Mouse (Mus musculus) neural tube, embryonic 13.5 days (tissue): ENCODE measurements around the gene Ptpn1. TPM values are rescaled to one million over a fixed set of nuclear protein-coding genes. Genes with fewer than 3 reads are reported as not detected.

ENCODE experiments used
- ATAC-seq: fragments of 200-750 bp; cut with Nextera tagmentation; 2 replicates; pipeline ENCODE4 v1.8.0; 2017; ENCODE audit warnings: low read depth, mild to moderate bottlenecking, moderate TSS enrichment, moderate library complexity
- H3K27ac ChIP-seq: fragments of 300-500 bp; sonication (generic); replicated peaks from 2 replicates; pipeline ENCODE4 v1.5.1; 2015; ENCODE audit warnings: moderate library complexity, mild to moderate bottlenecking, inconsistent platforms
- H3K27me3 ChIP-seq: fragments of 300-500 bp; sonication (generic); 2 replicates; pipeline ENCODE4 v1.6.1; 2015; ENCODE audit warnings: mild to moderate bottlenecking, inconsistent platforms
- H3K36me3 ChIP-seq: fragments of 300-500 bp; sonication (generic); 2 replicates; pipeline ENCODE4 v1.6.1; 2015; ENCODE audit warnings: mild to moderate bottlenecking, inconsistent platforms
- H3K4me1 ChIP-seq: fragments of 300-500 bp; sonication (generic); replicated peaks from 2 replicates; pipeline ENCODE4 v1.6.1; 2015; ENCODE audit warnings: inconsistent platforms
- H3K4me2 ChIP-seq: fragments of 300-500 bp; sonication (generic); 2 replicates; pipeline ENCODE4 v1.6.1; 2015; ENCODE audit warnings: inconsistent platforms, mild to moderate bottlenecking, moderate library complexity
- H3K4me3 ChIP-seq: fragments of 300-500 bp; sonication (generic); 2 replicates; pipeline ENCODE4 v1.5.1; 2015; ENCODE audit warnings: mild to moderate bottlenecking, inconsistent platforms
- H3K9ac ChIP-seq: fragments of 300-500 bp; sonication (generic); 2 replicates; pipeline ENCODE4 v1.6.1; 2015; ENCODE audit warnings: moderate library complexity, mild to moderate bottlenecking, inconsistent platforms
- H3K9me3 ChIP-seq: fragments of 300-500 bp; sonication (generic); 2 replicates; pipeline ENCODE4 v1.6.1; 2016; ENCODE audit warnings: inconsistent platforms
- WGBS: fragments of 180-500 bp; shearing (Covaris S2); methylation state at CpG from one replicate; pipeline ENCODE4 v1.1.7; 2015; 5-methylcytosine and 5-hydroxymethylcytosine counted together
- polyA plus RNA-seq: library from polyadenylated mRNA; unstranded; fragments of >200 nt; fragmentation: Nextera tagmentation; extraction: Ambion mirVana; gene quantifications from 2 replicates; pipeline ENCODE4 v1.2.1, GENCODE M21; 2015

Ptpn1 gene
- polyA plus RNA-seq, 1 experiment from 2014 or later, result 110 TPM

DNA sequence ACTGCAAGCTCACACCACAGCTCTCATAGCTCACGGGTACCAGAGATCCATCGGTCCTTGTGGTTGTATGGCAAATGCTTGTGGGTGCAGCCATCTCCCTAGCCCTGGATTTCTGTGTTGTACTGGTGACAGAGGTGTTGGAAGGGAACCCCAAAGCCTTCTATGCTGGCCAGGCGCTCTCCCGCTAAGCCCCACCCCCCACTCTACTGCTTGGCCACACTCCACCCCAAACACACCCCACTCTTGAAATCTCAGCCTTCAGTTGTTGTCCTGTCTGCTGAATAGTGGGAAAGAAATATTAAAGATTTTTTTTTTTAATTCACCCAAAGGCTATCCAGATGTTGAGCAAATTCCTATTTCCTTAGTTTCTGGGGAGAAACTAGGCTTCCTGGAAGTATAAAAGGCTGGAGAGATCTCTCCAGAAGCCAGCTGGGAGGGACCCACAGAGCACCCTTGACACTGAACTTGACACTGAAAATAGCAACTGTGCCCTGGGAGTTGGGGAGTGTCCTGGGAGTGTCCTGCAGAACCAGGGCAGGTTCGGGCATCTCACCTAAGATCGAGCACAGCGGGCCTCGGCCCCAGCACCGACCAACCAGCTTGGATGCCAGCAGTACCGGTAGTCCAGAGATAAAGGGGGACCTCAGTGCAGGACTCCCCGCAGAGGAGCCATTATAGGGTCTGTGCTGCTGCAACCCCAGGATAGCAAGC lies 28.5 kb upstream of the Ptpn1 start:
- H3K36me3 ChIP-seq, result no peaks in the 10 kb centered on the region
- H3K4me3 ChIP-seq, result no peak overlapping the region
- ATAC-seq, result no peak
- H3K4me2 ChIP-seq, result no peak overlapping the region
- H3K9me3 ChIP-seq, result no peaks in the 10 kb centered on the region
- peaks cover 6% of the 10 kb centered on the region for H3K4me1 ChIP-seq
- no peak overlapping the region for H3K27ac ChIP-seq
- 82% methylated on average over 11 of the region's 11 CpGs for WGBS
- no peak overlapping the region for H3K9ac ChIP-seq
- H3K27me3 ChIP-seq, result peaks cover 8% of the 10 kb centered on the region; the same call in 1 of the 2 replicates

DNA sequence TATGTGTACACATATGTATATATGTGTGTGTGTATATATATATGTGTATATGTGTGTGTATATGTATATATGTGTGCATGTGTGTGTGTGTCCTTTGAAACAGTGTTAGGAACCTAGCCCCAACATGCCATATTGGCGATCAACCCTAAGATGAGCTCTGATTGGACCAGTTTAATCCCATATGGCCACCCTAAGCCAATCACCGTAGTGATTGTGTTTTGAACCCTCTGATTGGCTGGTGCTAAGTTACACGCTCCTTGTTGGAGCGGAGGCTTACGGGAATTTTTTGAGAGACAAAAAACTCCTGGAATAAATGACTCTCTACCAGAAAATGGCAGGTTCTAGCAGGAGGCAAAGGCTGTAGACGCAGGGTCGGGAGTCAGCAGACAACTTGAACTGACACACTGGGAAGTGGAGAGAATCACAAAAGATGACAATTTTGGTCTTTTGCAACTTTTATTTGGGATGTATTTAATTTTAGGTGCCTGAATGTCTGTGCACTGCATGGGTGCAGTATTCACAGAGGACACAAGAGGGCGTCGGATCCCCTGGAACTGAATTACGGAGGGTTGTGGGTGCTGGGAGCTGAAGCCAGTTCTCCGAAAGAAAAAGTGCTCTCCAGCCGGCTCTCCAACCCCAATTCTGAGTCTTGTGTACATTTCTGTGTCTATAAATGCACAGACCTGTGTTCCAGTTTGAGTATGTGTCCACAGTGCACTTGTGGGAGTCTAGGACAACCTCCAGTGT lies 27.1 kb upstream of the Ptpn1 start:
- 82% methylated on average over 12 of the region's 12 CpGs for WGBS
- Histone ChIP-seq H3K36me3 (no peaks in the 10 kb centered on the region), H3K27me3 (peaks cover 8% of the 10 kb centered on the region; the same call in 1 of the 2 replicates), H3K9ac (no peak overlapping the region), H3K4me1 (peaks cover 5% of the 10 kb centered on the region), H3K9me3 (no peaks in the 10 kb centered on the region), H3K27ac (no peak overlapping the region), H3K4me3 (no peak overlapping the region), H3K4me2 (no peak overlapping the region)
- no peak for ATAC-seq

DNA sequence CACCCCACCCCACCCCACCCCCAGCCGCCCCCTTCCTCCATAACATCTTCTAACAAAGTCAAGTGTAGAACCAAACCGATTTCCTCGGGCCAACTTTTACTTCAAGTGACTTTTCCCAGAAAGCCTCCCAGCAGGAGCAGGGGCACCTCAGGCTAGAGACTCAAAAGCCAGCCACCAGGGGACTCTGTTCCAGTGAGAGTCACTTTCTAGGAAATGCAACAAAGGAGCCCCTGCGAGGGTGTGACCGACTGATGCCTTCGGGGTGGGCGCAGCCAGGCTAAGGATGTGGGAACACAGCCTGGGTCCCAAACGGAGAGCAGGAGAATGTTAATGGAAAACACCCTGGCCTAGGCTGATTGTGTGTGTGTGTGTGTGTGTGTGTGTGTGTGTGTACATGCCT lies 26.3 kb upstream of the Ptpn1 start:
- Histone ChIP-seq H3K27me3 (peaks cover 8% of the 10 kb centered on the region; the same call in 1 of the 2 replicates), H3K27ac (no peak overlapping the region), H3K4me1 (no peaks in the 10 kb centered on the region), H3K9ac (no peak overlapping the region), H3K4me3 (no peak overlapping the region), H3K4me2 (no peak overlapping the region), H3K36me3 (no peaks in the 10 kb centered on the region), H3K9me3 (no peaks in the 10 kb centered on the region)
- ATAC-seq, result no peak
- WGBS, result 56% methylated on average over 8 of the region's 8 CpGs

DNA sequence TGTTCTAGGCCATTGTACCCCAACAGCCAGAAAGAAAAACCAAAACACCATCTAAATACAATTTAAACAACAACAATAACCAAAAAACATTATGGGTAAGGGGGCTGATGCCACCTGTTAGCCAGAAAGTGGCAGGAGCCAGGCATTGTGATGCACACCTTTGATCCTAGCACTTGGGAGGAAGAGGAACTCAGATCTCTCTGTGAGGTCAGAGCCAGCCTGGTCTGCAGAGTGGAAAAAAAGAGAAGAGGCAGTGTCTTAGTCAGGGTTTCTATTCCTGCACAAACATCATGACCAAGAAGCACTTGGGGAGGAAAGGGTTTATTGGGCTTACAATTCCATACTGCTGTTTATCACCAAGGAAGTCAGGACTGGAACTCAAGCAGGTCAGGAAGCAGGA lies 25.1 kb upstream of the Ptpn1 start:
- no peak overlapping the region for H3K4me2 ChIP-seq
- no peaks in the 10 kb centered on the region for H3K4me1 ChIP-seq
- H3K9ac ChIP-seq, result no peak overlapping the region
- H3K4me3 ChIP-seq, result no peak overlapping the region
- no peaks in the 10 kb centered on the region for H3K36me3 ChIP-seq
- 0 out of 2 replicates have a peak, but pooled peaks cover 4% of the 10 kb centered on the region for H3K9me3 ChIP-seq
- H3K27me3 ChIP-seq, result 0 out of 2 replicates have a peak, but pooled peaks cover 5% of the 10 kb centered on the region
- no peak overlapping the region for H3K27ac ChIP-seq
- no peak for ATAC-seq

DNA sequence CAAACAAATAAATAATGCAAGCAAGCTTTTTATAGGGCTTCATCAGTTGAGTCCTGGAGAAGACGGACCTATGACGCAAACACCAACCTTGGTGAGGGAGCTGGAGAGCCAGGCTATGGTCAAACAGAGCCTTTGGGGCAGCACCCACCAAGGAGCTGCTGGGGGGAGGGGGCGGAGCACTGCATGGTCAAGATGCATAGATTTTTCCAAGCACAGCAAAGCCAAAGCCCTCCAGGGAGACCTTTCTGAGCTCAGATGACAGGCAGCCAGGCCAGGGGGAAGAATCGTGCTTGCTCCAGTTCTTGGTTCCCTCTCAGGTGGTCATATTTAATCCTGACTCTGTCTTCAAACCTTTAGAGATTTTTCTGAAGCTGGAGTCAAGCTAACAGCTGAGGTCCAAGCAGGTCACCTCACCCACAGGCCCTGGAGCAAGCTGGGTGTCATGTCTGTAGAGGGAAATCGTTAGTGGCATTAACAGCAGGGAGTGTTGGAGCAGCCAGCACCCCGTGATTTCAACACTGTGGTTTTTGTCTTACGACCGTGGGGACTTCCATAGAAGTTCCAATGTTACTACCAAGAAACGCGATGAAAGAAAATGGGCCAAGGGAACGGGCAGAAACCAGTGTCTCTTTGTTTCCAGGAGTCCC lies 22.2 kb upstream of the Ptpn1 start:
- WGBS, result 73% methylated on average over 11 of the region's 11 CpGs
- Histone ChIP-seq H3K9ac (no peak overlapping the region), H3K4me2 (no peak overlapping the region), H3K9me3 (peaks cover 12% of the 10 kb centered on the region; the same call in 1 of the 2 replicates), H3K4me3 (no peak overlapping the region), H3K36me3 (no peaks in the 10 kb centered on the region), H3K27me3 (0 out of 2 replicates have a peak, but pooled peaks cover 5% of the 10 kb centered on the region), H3K27ac (no peak overlapping the region), H3K4me1 (no peaks in the 10 kb centered on the region)
- ATAC-seq, result no peak

DNA sequence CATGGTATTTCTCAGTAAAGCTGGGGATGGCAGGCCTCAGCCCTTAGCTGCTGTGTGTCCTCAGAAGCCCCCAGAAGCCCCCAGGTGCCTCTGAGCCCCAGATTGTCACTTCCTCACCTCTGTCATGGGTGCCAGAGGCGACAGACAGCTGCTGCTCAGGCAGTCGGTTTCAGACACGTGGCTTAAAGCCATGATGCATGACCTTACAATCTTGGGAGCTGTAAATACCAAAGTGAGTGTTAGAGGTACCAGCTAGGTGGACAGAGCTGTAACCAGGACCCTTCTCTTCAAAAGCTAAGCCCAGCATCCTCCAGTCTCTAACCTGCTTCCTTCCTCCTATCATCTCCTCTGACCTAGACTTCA lies 21.7 kb upstream of the Ptpn1 start:
- H3K4me1 ChIP-seq, result no peaks in the 10 kb centered on the region
- no peak for ATAC-seq
- no peak overlapping the region for H3K4me2 ChIP-seq
- peaks cover 12% of the 10 kb centered on the region; the same call in 1 of the 2 replicates for H3K9me3 ChIP-seq
- WGBS, result 76% methylated on average over 3 of the region's 3 CpGs
- no peak overlapping the region for H3K9ac ChIP-seq
- H3K27me3 ChIP-seq, result 0 out of 2 replicates have a peak, but pooled peaks cover 5% of the 10 kb centered on the region
- no peaks in the 10 kb centered on the region for H3K36me3 ChIP-seq
- H3K27ac ChIP-seq, result no peak overlapping the region
- H3K4me3 ChIP-seq, result no peak overlapping the region

DNA sequence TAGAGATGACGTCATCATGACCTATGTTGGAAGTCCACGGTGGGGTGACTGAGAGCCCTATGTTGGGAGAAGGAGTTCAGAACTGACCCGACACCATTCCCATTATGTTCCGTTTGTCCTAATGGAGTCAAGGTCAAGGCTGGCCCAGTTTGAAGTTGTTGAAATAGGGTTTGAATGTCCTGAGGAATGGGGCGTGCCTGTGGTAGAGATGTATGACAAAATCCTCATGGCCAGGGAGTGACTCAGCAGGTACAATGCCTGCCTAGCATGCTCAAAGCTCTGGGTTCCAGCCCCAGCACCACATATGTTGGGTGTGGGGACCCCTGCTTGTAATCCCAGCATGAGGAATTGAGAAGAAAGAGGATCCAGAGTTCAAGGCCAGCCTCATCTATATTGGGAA lies 20.3 kb upstream of the Ptpn1 start:
- WGBS, result 94% methylated on average over 5 of the region's 5 CpGs
- Histone ChIP-seq H3K4me2 (no peak overlapping the region), H3K27ac (no peak overlapping the region)

DNA sequence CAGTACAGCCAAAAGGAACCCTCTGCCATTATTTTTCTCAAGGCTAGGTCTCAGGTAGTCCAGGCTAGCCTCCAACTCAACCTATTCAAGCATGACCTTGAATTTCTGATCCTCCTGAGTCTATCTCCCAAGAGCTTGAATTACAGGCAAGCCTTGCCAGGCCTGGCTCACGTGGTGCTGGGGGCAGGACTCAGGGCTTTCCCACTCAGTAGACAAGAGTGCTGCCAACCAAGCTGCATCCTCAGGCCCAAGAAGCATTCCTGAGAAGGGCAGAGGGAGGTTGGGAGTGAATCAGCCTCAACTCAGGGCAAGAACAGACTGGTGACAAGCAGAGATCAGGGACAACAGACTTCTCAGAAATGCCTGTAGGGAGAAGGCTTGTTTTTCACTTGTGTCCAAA lies 12.8 kb upstream of the Ptpn1 start:
- ATAC-seq, result no peak
- WGBS, result 73% methylated on average over 1 of the region's 1 CpGs
- H3K4me2 ChIP-seq, result no peak overlapping the region
- no peak overlapping the region for H3K9ac ChIP-seq
- no peak overlapping the region for H3K4me3 ChIP-seq
- no peaks in the 10 kb centered on the region for H3K36me3 ChIP-seq
- no peaks in the 10 kb centered on the region for H3K27me3 ChIP-seq
- no peak overlapping the region for H3K27ac ChIP-seq
- no peaks in the 10 kb centered on the region for H3K4me1 ChIP-seq
- no peaks in the 10 kb centered on the region for H3K9me3 ChIP-seq

More for the DNA sequence above, 20.3 kb upstream of the Ptpn1 start:
- Histone ChIP-seq H3K9ac (no peak overlapping the region), H3K4me1 (no peaks in the 10 kb centered on the region), H3K9me3 (peaks cover 12% of the 10 kb centered on the region; the same call in 1 of the 2 replicates), H3K36me3 (no peaks in the 10 kb centered on the region), H3K27me3 (no peaks in the 10 kb centered on the region), H3K4me3 (no peak overlapping the region)
- ATAC-seq, result no peak

DNA sequence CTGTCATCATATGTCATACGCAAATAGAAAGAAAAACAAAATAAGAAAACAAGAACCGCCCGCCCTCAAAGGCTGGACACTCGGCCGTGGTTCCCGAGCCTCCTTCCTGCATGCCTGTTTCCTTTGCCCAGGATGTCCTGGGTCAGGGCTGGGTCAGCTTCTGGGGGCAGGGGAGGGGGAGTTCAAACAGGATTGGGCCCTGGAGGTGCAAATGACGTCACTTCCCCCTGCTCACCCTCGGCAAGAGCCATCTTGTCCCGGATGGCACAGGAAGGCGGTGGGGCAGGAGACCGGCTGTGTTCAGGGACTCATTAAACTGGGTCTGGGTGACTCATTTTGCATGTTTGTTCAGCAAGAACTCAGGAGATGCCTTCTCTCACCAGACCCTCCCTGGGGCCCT lies 11.8 kb upstream of the Ptpn1 start:
- H3K36me3 ChIP-seq, result no peaks in the 10 kb centered on the region
- no peaks in the 10 kb centered on the region for H3K27me3 ChIP-seq
- 79% methylated on average over 11 of the region's 11 CpGs for WGBS
- H3K4me2 ChIP-seq, result no peak overlapping the region
- no peak overlapping the region for H3K27ac ChIP-seq
- H3K9me3 ChIP-seq, result no peaks in the 10 kb centered on the region
- peaks cover 7% of the 10 kb centered on the region; the same call in 1 of the 2 replicates for H3K4me1 ChIP-seq
- no peak overlapping the region for H3K4me3 ChIP-seq
- no peak overlapping the region for H3K9ac ChIP-seq
- ATAC-seq, result no peak

DNA sequence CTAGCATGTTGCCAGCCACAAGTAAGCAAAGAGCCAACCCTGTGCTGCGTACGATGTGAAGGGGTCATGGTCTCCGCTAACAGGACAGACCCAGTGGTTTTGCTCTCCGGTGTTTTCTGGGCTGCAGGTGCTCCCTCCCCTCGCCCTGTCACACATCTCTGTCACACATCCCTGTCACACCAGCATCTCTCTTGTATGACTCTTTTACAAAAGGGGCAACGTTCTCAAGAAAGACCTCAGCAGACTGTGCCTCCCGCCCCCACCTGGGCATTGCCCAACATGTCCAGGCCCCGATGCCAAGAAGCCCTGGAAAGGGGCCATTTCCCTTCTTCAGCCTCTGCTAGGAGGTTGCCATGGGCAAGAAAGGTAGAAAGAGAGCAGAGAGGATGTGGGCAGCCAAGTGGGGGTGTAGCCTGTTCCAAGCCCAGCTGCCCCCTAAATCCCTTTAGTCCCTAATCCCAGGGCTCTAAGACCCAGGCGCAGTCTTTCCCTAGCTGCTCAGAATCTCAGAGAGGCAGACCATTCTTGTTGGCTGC lies 10.8 kb upstream of the Ptpn1 start:
- H3K9ac ChIP-seq, result no peak overlapping the region
- no peaks in the 10 kb centered on the region for H3K9me3 ChIP-seq
- no peak overlapping the region for H3K4me2 ChIP-seq
- no peaks in the 10 kb centered on the region for H3K27me3 ChIP-seq
- ATAC-seq, result no peak
- no peak overlapping the region for H3K27ac ChIP-seq
- H3K4me1 ChIP-seq, result peaks cover 7% of the 10 kb centered on the region; the same call in 1 of the 2 replicates
- H3K36me3 ChIP-seq, result no peaks in the 10 kb centered on the region
- 90% methylated on average over 9 of the region's 9 CpGs for WGBS
- no peak overlapping the region for H3K4me3 ChIP-seq

DNA sequence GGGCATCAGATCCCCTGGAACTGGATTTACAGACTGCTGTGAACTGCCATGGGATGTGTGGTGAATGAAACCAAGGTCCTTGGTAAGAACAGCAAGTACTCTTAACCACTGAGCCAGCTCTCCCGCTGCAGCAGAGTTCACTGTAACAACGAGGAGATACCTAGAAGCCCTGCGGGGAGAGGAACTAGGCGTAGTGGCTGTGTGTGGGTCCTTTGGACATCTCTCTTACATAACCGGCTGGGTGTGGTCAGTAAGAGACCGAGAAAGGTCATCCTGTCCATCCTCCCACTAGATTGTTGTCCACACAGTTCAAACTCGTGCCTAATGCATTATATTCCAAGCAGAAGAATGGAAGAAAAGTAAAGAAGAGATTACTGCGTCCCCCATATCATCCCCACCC lies 10.0 kb upstream of the Ptpn1 start:
- no peak overlapping the region for H3K4me3 ChIP-seq
- no peaks in the 10 kb centered on the region for H3K9me3 ChIP-seq
- no peak overlapping the region for H3K9ac ChIP-seq
- H3K36me3 ChIP-seq, result no peaks in the 10 kb centered on the region
- no peak for ATAC-seq
- H3K27me3 ChIP-seq, result no peaks in the 10 kb centered on the region
- no peak overlapping the region for H3K27ac ChIP-seq
- no peak overlapping the region for H3K4me2 ChIP-seq
- H3K4me1 ChIP-seq, result peaks cover 7% of the 10 kb centered on the region; the same call in 1 of the 2 replicates
- 88% methylated on average over 8 of the region's 8 CpGs for WGBS

DNA sequence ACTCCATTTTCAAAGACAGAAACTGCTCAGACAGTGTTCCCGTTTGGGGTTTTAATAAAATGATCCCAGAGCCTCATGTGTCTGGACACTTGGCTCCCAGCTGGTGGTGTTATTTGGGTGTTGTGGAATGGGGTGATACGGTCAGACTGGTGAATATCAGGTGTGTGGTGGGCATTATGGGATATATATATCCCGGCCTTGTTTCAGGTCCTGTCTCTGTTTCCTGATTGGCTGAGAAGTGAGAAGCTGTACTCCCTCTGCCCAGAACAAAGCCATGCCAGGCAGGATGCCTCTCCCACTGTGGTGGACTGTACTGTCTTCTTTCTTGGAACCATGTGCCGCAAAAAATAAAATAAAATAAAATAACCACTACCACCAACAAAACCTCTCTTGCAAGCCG lies 7.8 kb upstream of the Ptpn1 start:
- H3K27ac ChIP-seq, result no peak overlapping the region
- ATAC-seq, result no peak
- 90% methylated on average over 5 of the region's 5 CpGs for WGBS
- H3K9ac ChIP-seq, result no peak overlapping the region
- H3K9me3 ChIP-seq, result no peaks in the 10 kb centered on the region
- H3K4me3 ChIP-seq, result no peak overlapping the region
- H3K36me3 ChIP-seq, result no peaks in the 10 kb centered on the region
- H3K4me1 ChIP-seq, result peaks cover 7% of the 10 kb centered on the region; the same call in 1 of the 2 replicates
- H3K27me3 ChIP-seq, result no peaks in the 10 kb centered on the region
- no peak overlapping the region for H3K4me2 ChIP-seq
